Mouse (Mus musculus): Measurements from ENCODE around the gene Gm10681.
"Not testable (repeated sequence)": the region's sequence is repeated elsewhere in the genome, so short reads cannot be mapped to it uniquely, and the experiment has no call there.

DNA sequence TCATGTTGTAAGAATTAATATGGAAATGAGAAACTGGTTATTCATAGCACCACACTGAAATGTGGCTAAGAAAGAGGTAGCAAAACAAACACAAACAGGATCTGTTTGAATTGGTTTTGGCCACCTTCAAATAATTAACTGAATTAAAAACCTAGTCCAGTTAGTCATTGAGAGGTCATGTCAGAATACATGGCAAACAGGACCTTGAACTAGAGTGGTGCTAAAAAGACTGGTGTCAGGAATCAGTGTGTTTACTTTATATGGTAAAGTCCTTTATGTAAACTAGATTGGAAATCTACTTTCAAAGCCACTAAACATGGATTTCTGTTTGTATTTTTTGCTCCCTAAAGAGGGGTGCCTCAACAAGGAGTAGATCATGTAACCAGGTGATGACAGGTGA lies 6.0 kb downstream of the Gm10681 start:
- TF ChIP-seq CTCF (IDR thresholded peaks at IDR 0.05; ENCODE audit: low read depth, low read length); EP300 (IDR thresholded peaks at IDR 0.05; ENCODE audit: insufficient read depth, low read depth, low read length); POLR2A (IDR thresholded peaks at IDR 0.05; ENCODE audit: insufficient read depth, low read length): not testable (repeated sequence)

All from ES-Bruce4 (cell line).